Mouse (Mus musculus) CH12.LX (cell line): Measurements from ENCODE around the gene Ccdc51. TPM values are rescaled to one million over a fixed set of nuclear protein-coding genes. Genes with fewer than 3 reads are reported as not detected.
A peak's percentile ranks its signal among the peaks of the same experiment; 100 is the strongest.

Experiments
- DNase-seq: peaks from one replicate; pipeline ENCODE4 v3.0.0-alpha.2; 2013; ENCODE audit errors: extremely low read depth
- H3K27ac ChIP-seq: 2 replicates; pipeline ENCODE4 v1.5.1; 2012; ENCODE audit warnings: low read depth, mild to moderate bottlenecking, control low read depth, moderate library complexity; ENCODE audit not compliant: insufficient read depth
- H3K27me3 ChIP-seq: replicated peaks from 2 replicates; pipeline ENCODE3; 2012; ENCODE audit warnings: inconsistent platforms
- H3K36me3 ChIP-seq, 2 experiments: replicated peaks in 1 of 2; 2 replicates each; pipeline versions ENCODE3 to v1.6.1; 2012; ENCODE audit warnings: inconsistent platforms in 1 of 2, low read length in 1 of 2, mild to moderate bottlenecking in 1 of 2, mixed read lengths in 1 of 2, moderate library complexity in 1 of 2; ENCODE audit not compliant: control insufficient read depth in 1 of 2, insufficient read depth in 1 of 2
- H3K4me1 ChIP-seq, 2 experiments: 2 replicates each; pipeline ENCODE4 v1.6.1; 2012; ENCODE audit warnings: inconsistent platforms in 1 of 2, moderate library complexity in 1 of 2; ENCODE audit not compliant: insufficient read depth in 2 of 2, control insufficient read depth in 1 of 2
- H3K4me2 ChIP-seq: 2 replicates; pipeline ENCODE4 v1.6.1; 2012; ENCODE audit warnings: low read depth, mild to moderate bottlenecking, control low read depth; ENCODE audit not compliant: poor library complexity, insufficient read depth, severe bottlenecking
- H3K4me3 ChIP-seq, 3 experiments: fragments of 150-350 bp in 1 of 3; sonication (generic) in 1 of 3; replicated peaks in 1 of 3; 2 replicates each; pipeline versions ENCODE3 to v1.5.1; 2011 to 2012; ENCODE audit warnings: low read depth in 2 of 3, low read length in 2 of 3, mild to moderate bottlenecking in 2 of 3, moderate library complexity in 2 of 3, control low read depth in 1 of 3, improper control_type of control experiment in 1 of 3, inconsistent platforms in 1 of 3, mixed read lengths in 1 of 3; ENCODE audit not compliant: poor library complexity in 1 of 3
- H3K79me2 ChIP-seq: replicated peaks from 2 replicates; pipeline ENCODE4 v1.6.1; 2012; ENCODE audit warnings: mild to moderate bottlenecking, moderate library complexity; ENCODE audit not compliant: control insufficient read depth, poor library complexity, insufficient read depth, severe bottlenecking; ENCODE audit errors: extremely low read depth
- H3K9ac ChIP-seq: 2 replicates; pipeline ENCODE4 v1.6.1; 2012; ENCODE audit warnings: low read depth, mild to moderate bottlenecking, control low read depth, moderate library complexity; ENCODE audit not compliant: insufficient read depth
- H3K9me3 ChIP-seq: replicated peaks from 2 replicates; pipeline ENCODE3; 2012; ENCODE audit warnings: low read length, inconsistent platforms, mixed read lengths
- CTCF ChIP-seq, 2 experiments: IDR thresholded peaks in 1 of 2; conservative IDR thresholded peaks in 1 of 2; 2 replicates each; pipeline ENCODE4 v1.5.1; 2011 to 2012; ENCODE audit warnings: low read depth in 2 of 2, low read length in 2 of 2, improper control_type of control experiment in 1 of 2, inconsistent platforms in 1 of 2, mild to moderate bottlenecking in 1 of 2, moderate library complexity in 1 of 2
- E2F4 ChIP-seq: IDR thresholded peaks from 2 replicates; pipeline ENCODE4 v1.6.1; 2011; ENCODE audit warnings: low read depth, low read length, improper control_type of control experiment; ENCODE audit not compliant: insufficient replicate concordance
- EP300 ChIP-seq: IDR thresholded peaks from 2 replicates; pipeline ENCODE4 v1.6.1; 2011; ENCODE audit warnings: low read length, improper control_type of control experiment
- HCFC1 ChIP-seq: IDR thresholded peaks from 2 replicates; pipeline ENCODE4 v1.6.1; 2012; ENCODE audit warnings: low read depth, mild to moderate bottlenecking, inconsistent platforms, low read length, improper control_type of control experiment
- IRF4 ChIP-seq: IDR thresholded peaks from 2 replicates; pipeline ENCODE4 v1.6.1; 2014; ENCODE audit warnings: low read depth, mild to moderate bottlenecking, inconsistent platforms, low read length, improper control_type of control experiment
- JUN ChIP-seq: IDR thresholded peaks from 2 replicates; pipeline ENCODE4 v1.6.1; 2011; ENCODE audit warnings: low read depth, mild to moderate bottlenecking, low read length, improper control_type of control experiment, moderate library complexity; ENCODE audit not compliant: insufficient read depth
- MAFK ChIP-seq: IDR thresholded peaks from 2 replicates; pipeline ENCODE4 v1.6.1; 2011; ENCODE audit warnings: low read length, improper control_type of control experiment; ENCODE audit not compliant: insufficient replicate concordance
- MAZ ChIP-seq: IDR thresholded peaks from 2 replicates; pipeline ENCODE4 v1.6.1; 2012; ENCODE audit warnings: low read depth, mild to moderate bottlenecking, inconsistent platforms, low read length, improper control_type of control experiment, moderate library complexity
- MEF2A ChIP-seq: IDR thresholded peaks from 2 replicates; pipeline ENCODE4 v1.6.1; 2014; ENCODE audit warnings: low read depth, mild to moderate bottlenecking, inconsistent platforms, low read length, improper control_type of control experiment, borderline replicate concordance
- MXI1 ChIP-seq: IDR thresholded peaks from 2 replicates; pipeline ENCODE4 v1.6.1; 2011; ENCODE audit warnings: mild to moderate bottlenecking, low read depth, low read length, improper control_type of control experiment
- MYC ChIP-seq: IDR thresholded peaks from 2 replicates; pipeline ENCODE4 v1.6.1; 2011; ENCODE audit warnings: low read depth, mild to moderate bottlenecking, improper control_type of control experiment, low read length
- NELFE ChIP-seq: IDR thresholded peaks from 2 replicates; pipeline ENCODE4 v1.6.1; 2011; ENCODE audit warnings: low read depth, low read length, improper control_type of control experiment
- NRF1 ChIP-seq: IDR thresholded peaks from 2 replicates; pipeline ENCODE4 v1.6.1; 2014; ENCODE audit warnings: low read depth, mild to moderate bottlenecking, inconsistent platforms, low read length, improper control_type of control experiment, moderate library complexity
- PAX5 ChIP-seq: IDR thresholded peaks from 2 replicates; pipeline ENCODE4 v1.6.1; 2012; ENCODE audit warnings: low read length, inconsistent platforms, mixed read lengths
- POLR2AphosphoS2 ChIP-seq: IDR thresholded peaks from 2 replicates; pipeline ENCODE4 v1.6.1; 2011; ENCODE audit warnings: low read depth, low read length, improper control_type of control experiment
- RAD21 ChIP-seq: IDR thresholded peaks from 2 replicates; pipeline ENCODE4 v1.6.1; 2011; ENCODE audit warnings: low read depth, mild to moderate bottlenecking, low read length, improper control_type of control experiment, moderate library complexity
- SIN3A ChIP-seq: IDR thresholded peaks from 2 replicates; pipeline ENCODE4 v1.6.1; 2012; ENCODE audit warnings: low read length, improper control_type of control experiment, inconsistent platforms
- SMC3 ChIP-seq: IDR thresholded peaks from 2 replicates; pipeline ENCODE4 v1.6.1; 2011; ENCODE audit warnings: low read depth, low read length, improper control_type of control experiment
- TBP ChIP-seq: conservative IDR thresholded peaks from 2 replicates; pipeline ENCODE4 v1.6.1; 2011; ENCODE audit warnings: low read depth, low read length, improper control_type of control experiment
- TCF12 ChIP-seq: IDR thresholded peaks from 2 replicates; pipeline ENCODE4 v1.6.1; 2014; ENCODE audit warnings: low read depth, mild to moderate bottlenecking, inconsistent platforms, low read length, improper control_type of control experiment
- UBTF ChIP-seq: IDR thresholded peaks from 2 replicates; pipeline ENCODE4 v1.6.1; 2012; ENCODE audit warnings: low read depth, mild to moderate bottlenecking, inconsistent platforms, low read length, improper control_type of control experiment, moderate library complexity
- USF2 ChIP-seq: conservative IDR thresholded peaks from 2 replicates; pipeline ENCODE4 v1.6.1; 2011; ENCODE audit warnings: low read depth, low read length, improper control_type of control experiment
- ZC3H11A ChIP-seq: IDR thresholded peaks from 2 replicates; pipeline ENCODE4 v1.6.1; 2012; ENCODE audit warnings: low read depth, mild to moderate bottlenecking, inconsistent platforms, low read length, improper control_type of control experiment
- dilution Hi-C: fragments of 300-500 bp; cut with MboI; formaldehyde crosslinking; loops from 2 replicates; pipeline ENCODE4 v1.14.3; 2020; ENCODE audit warnings: low sequenced_read_pairs; ENCODE audit not compliant: extremely low pct_unique_long_range_greater_than_20kb, extremely low pct_ligation_motif_present
- in situ Hi-C: fragments of 300-500 bp; cut with MboI; formaldehyde crosslinking; loops from 3 replicates; pipeline ENCODE4 v1.14.3; 2019; ENCODE audit warnings: low sequenced_read_pairs, low pct_ligation_motif_present, low pct_unique_long_range_greater_than_20kb, mixed read lengths
- polyA plus RNA-seq: library from polyadenylated mRNA; unstranded; fragments of >175 nt; gene quantifications from 2 replicates; pipeline ENCODE4 v1.2.1, GENCODE M21; 2012; ENCODE audit warnings: low read depth; ENCODE audit not compliant: insufficient read length
- total RNA-seq, 2 experiments: library from RNA; depleted of rRNA; stranded (reverse); fragments of 300-350 nt in 1 of 2; fragments of >200 nt in 1 of 2; gene quantifications; 2 replicates each; pipeline ENCODE4 v1.2.3; 2012 to 2014

Ccdc51 gene
- total and polyA plus RNA-seq, 3 experiments = 7.6 to 18.2 (median 16.2) TPM

DNA sequence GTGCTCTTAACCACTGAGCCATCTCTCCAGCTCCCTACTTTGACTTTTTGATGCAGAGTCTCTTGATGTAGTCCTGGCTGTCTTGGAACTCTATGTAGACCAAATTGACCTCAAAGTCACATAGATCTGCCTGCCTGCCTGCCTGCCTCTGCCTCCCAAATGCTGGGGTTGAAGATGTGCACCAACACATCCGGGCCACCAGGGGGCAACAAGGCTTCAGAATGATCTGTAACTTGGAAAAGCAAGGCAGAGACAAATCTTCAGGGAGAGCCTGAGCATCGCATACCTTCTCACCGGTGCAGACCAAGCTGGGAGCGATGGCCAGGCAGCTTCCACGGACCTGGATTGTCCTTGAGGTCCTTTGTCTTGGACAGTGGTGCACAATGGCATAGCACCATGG lies 36.0 kb upstream of the Ccdc51 start:
- H3K4me1 ChIP-seq = peaks cover 11 to 17% of the 10 kb centered on the region in 2 experiments
- H3K9me3 ChIP-seq = no peaks in the 10 kb centered on the region
- H3K9ac ChIP-seq = no peak overlapping the region
- H3K4me2 ChIP-seq = peak overlapping the region; percentile 44; the same call in 1 of the 2 replicates
- no peaks in the 10 kb centered on the region for H3K27me3 ChIP-seq
- H3K4me3 ChIP-seq = no peak overlapping the region
- H3K27ac ChIP-seq = no peak overlapping the region; the same call in 1 of the 2 replicates
- H3K36me3 ChIP-seq = peaks cover 0 to 19% of the 10 kb centered on the region in 2 experiments
- TF ChIP-seq RAD21 = peak; percentile 76
- peak; percentile 85 for TF ChIP-seq SMC3
- no peak for TF ChIP-seq POLR2AphosphoS2
- TF ChIP-seq CTCF (conservative IDR thresholded peaks at IDR 0.05 in 1 of 2, IDR thresholded peaks at IDR 0.05 in 1 of 2; ENCODE audit: low read depth in 2 of 2, low read length in 2 of 2) = peak; percentile 42 to 84
- TF ChIP-seq HCFC1 = no peak
- TF ChIP-seq NELFE = no peak
- TF ChIP-seq MAZ = no peak
- no peak for TF ChIP-seq JUN
- no peak for TF ChIP-seq MYC
- TF ChIP-seq MXI1 = no peak
- TF ChIP-seq TCF12 = no peak
- TF ChIP-seq MEF2A = no peak
- 0 out of 2 replicates have a peak, but pooled peaks have one; percentile 12 for TF ChIP-seq IRF4
- TF ChIP-seq E2F4 = no peak
- TF ChIP-seq EP300 = no peak
- TF ChIP-seq PAX5 = no peak
- peak; percentile 28 for TF ChIP-seq ZC3H11A
- TF ChIP-seq NRF1 = peak; percentile 10; the same call in 1 of the 2 replicates
- no peak for TF ChIP-seq MAFK
- TF ChIP-seq UBTF = no peak
- TF ChIP-seq USF2 = no peak
- 0 out of 2 replicates have a peak, but pooled peaks have one; percentile 28 for TF ChIP-seq SIN3A
- TF ChIP-seq TBP = no peak
- dilution Hi-C loops (no loop called here), in situ Hi-C loops (loop anchor here (5.0 kb wide), 1 partner anchor 39 kb away; no protein-coding TSS in a partner anchor)
- peaks cover 23% of the 10 kb centered on the region for H3K79me2 ChIP-seq
- peak; percentile 76 for DNase-seq
